Comparison of ENCODE assay signal across 10 mouse cellular contexts in genomic region chr13:73892493-73893178, GRCm38 (mm10). TPM values are rescaled to one million over a fixed set of nuclear protein-coding genes. Genes with fewer than 3 reads are reported as not detected.
DNase-seq lines count a peak whose midpoint lies in the region; ATAC-seq and TF ChIP-seq lines count a peak whose summit lies in the region.
"Had no signal": no experiment of that assay in that cellular context is flagged by ENCODE, and none has a peak within 500 bp of the region (broad histone marks: within the 10 kb centered on the region; RNA-seq: fewer than 3 reads in every experiment).

No protein-coding gene starts in this region.

- H3K4me3 ChIP-seq in embryonic facial prominence, embryonic 12.5 days: no peak overlapping the region
- H3K4me3 ChIP-seq in kidney, adult 2 months (ENCODE audit: insufficient read depth, low read depth, low read length): no peak overlapping the region

- peaks cover 26% of the 10 kb centered on the region for H3K4me1 ChIP-seq in embryonic facial prominence, embryonic 12.5 days
- H3K4me1 ChIP-seq in kidney, adult 2 months (ENCODE audit: control insufficient read depth, insufficient read depth, low read length): no peaks in the 10 kb centered on the region

- 19% methylated on average over 6 of the region's 6 CpGs for WGBS in embryonic facial prominence, embryonic 12.5 days
- 54% methylated on average over 6 of the region's 6 CpGs for WGBS in kidney, adult 2 months

- no peak overlapping the region for H3K9ac ChIP-seq in embryonic facial prominence, embryonic 12.5 days
- H3K9ac ChIP-seq: liver, embryonic 14.5 days had no signal

- peak; percentile 16 for DNase-seq in gastrocnemius, postnatal 14 days
- DNase-seq in gastrocnemius, postnatal 25 days: no peak
- peak; percentile 76 for DNase-seq in kidney, adult 2 months
- DNase-seq in lung, postnatal 10 days: peak; percentile 51
- no peak for DNase-seq in thymus, postnatal 0 days (ENCODE audit: low spot score)
- no peak for DNase-seq in layer of hippocampus, adult 11-12 months (ENCODE audit: low spot score)
- no peak for DNase-seq in cerebellum, postnatal 14 days

- no peaks in the 10 kb centered on the region for H3K9me3 ChIP-seq in embryonic facial prominence, embryonic 12.5 days

- no peaks in the 10 kb centered on the region for H3K36me3 ChIP-seq in embryonic facial prominence, embryonic 12.5 days
- H3K36me3 ChIP-seq in kidney, adult 2 months (ENCODE audit: control insufficient read depth, insufficient read depth, low read length): no peaks in the 10 kb centered on the region

- no peaks in the 10 kb centered on the region for H3K27me3 ChIP-seq in embryonic facial prominence, embryonic 12.5 days
- H3K27me3 ChIP-seq in kidney, adult 2 months (replicated peaks; ENCODE audit: control insufficient read depth, insufficient read depth, low read length): no peaks in the 10 kb centered on the region
- H3K27me3 ChIP-seq: CH12.LX had no signal

- no peak overlapping the region for H3K4me2 ChIP-seq in embryonic facial prominence, embryonic 12.5 days (replicated peaks)

- TF ChIP-seq CTCF in kidney, adult 2 months (conservative IDR thresholded peaks at IDR 0.05; ENCODE audit: insufficient read depth, insufficient read length, low read depth, low read length): no peak

- no peak for TF ChIP-seq POLR2A in kidney, adult 2 months (IDR thresholded peaks at IDR 0.05; ENCODE audit: low read depth, low read length)

- H3K27ac ChIP-seq in embryonic facial prominence, embryonic 12.5 days: peak overlapping the region; percentile 77
- peak overlapping the region; percentile 26; the same call in 1 of the 2 replicates for H3K27ac ChIP-seq in kidney, adult 2 months (ENCODE audit: insufficient read depth, low read depth, low read length)
- H3K27ac ChIP-seq: liver, embryonic 14.5 days had no signal

- intact Hi-C loops in gastrocnemius, postnatal 14 days (cut with DNase I; ENCODE audit: low total_unique reads): no loop called here

- peak; percentile 67 for ATAC-seq in embryonic facial prominence, embryonic 12.5 days (ENCODE audit: insufficient number of reproducible peaks, insufficient read depth, low FRiP score, low TSS enrichment)

RNA-seq across cellular contexts. Expression of gene Trip13, which starts 44.9 kb away (rescaled TPM):
- under 1 TPM; 0.82 to 0.96 TPM for total RNA-seq in gastrocnemius, postnatal 14 days (2021)
- under 1 TPM in 1 of 2 experiments, not detected in 1; 0.15 TPM for total RNA-seq in gastrocnemius, postnatal 25 days (2021)
- 45.5 and 48.4 TPM in 2 replicates for polyA plus RNA-seq in embryonic facial prominence, embryonic 12.5 days (2016; fragmentation: Nextera tagmentation; extraction: Ambion mirVana)
- polyA plus RNA-seq in kidney, adult 2 months (2012; rRNA removed): 0.22 and 0.25 TPM in 2 replicates
- 32.1 and 33.6 TPM in 2 replicates for polyA plus RNA-seq in thymus, postnatal 0 days (2015; fragmentation: Nextera tagmentation; extraction: Ambion mirVana)

RNA-seq across cellular contexts. Expression of gene Brd9, which starts 45.0 kb away (rescaled TPM):
- 10 to 100 TPM; 11.0 to 11.9 TPM for total RNA-seq in gastrocnemius, postnatal 14 days (2021)
- 10 to 100 TPM in 1 of 2 experiments, 1 to 10 TPM in 1; 9.6 to 10.7 TPM for total RNA-seq in gastrocnemius, postnatal 25 days (2021)
- 65.4 and 66.6 TPM in 2 replicates for polyA plus RNA-seq in embryonic facial prominence, embryonic 12.5 days (2016; fragmentation: Nextera tagmentation; extraction: Ambion mirVana)
- 18.0 and 20.2 TPM in 2 replicates for polyA plus RNA-seq in kidney, adult 2 months (2012; rRNA removed)
- 53.5 and 54.9 TPM in 2 replicates for polyA plus RNA-seq in thymus, postnatal 0 days (2015; fragmentation: Nextera tagmentation; extraction: Ambion mirVana)

RNA-seq across cellular contexts. Expression of gene Nkd2, which starts 45.2 kb away (rescaled TPM):
- 1 to 10 TPM; 1.6 to 2.2 TPM for total RNA-seq in gastrocnemius, postnatal 14 days (2021)
- total RNA-seq in gastrocnemius, postnatal 25 days (2021): 1 to 10 TPM; 1.0 to 2.3 TPM
- 25.2 and 27.7 TPM in 2 replicates for polyA plus RNA-seq in embryonic facial prominence, embryonic 12.5 days (2016; fragmentation: Nextera tagmentation; extraction: Ambion mirVana)
- 1.2 and 1.3 TPM in 2 replicates for polyA plus RNA-seq in kidney, adult 2 months (2012; rRNA removed)
- 0.78 and 0.96 TPM in 2 replicates for polyA plus RNA-seq in thymus, postnatal 0 days (2015; fragmentation: Nextera tagmentation; extraction: Ambion mirVana)
- total RNA-seq: CH12.LX had no signal

Comparison
In these comparisons a context has a peak if more than half of its experiments do, and no peak if none do; other contexts are left out.
1. DNase-seq: peak in gastrocnemius, postnatal 14 days (single experiment), kidney, adult 2 months (single experiment) and lung, postnatal 10 days (single experiment); none in gastrocnemius, postnatal 25 days (single experiment), thymus, postnatal 0 days (single experiment), layer of hippocampus, adult 11-12 months (single experiment) and cerebellum, postnatal 14 days (0 of 2).
2. RNA of gene Trip13, which starts 44.9 kb away (polyA plus RNA-seq): 45.5 to 48.4 TPM in embryonic facial prominence, embryonic 12.5 days and 32.1 to 33.6 TPM in thymus, postnatal 0 days; 0.22 to 0.25 TPM in kidney, adult 2 months; every median in the first group is over 10 times any median in the second.
3. RNA of gene Nkd2, which starts 45.2 kb away (polyA plus RNA-seq): 25.2 to 27.7 TPM in embryonic facial prominence, embryonic 12.5 days; 1.2 to 1.3 TPM in kidney, adult 2 months and 0.78 to 0.96 TPM in thymus, postnatal 0 days; every median in the first group is over 10 times any median in the second.